Mouse (Mus musculus): ENCODE measurements around the gene Pmepa1. TPM values are rescaled to one million over a fixed set of nuclear protein-coding genes. Genes with fewer than 3 reads are reported as not detected.

Pmepa1 gene
- total and polyA plus RNA-seq, 2 experiments from 2014 or later = 3.1 to 6.9 TPM

GRCm38 (mm10) chr2:173290981-173291380 is 14.6 kb upstream of the Pmepa1 start:
- Histone ChIP-seq H3K9me3 (ENCODE audit: low read length) (no peaks in the 10 kb centered on the region), H3K4me3 (ENCODE audit: low read depth, low read length) (no peak overlapping the region), H3K9ac (no peak overlapping the region), H3K36me3 (ENCODE audit: insufficient read depth) (no peaks in the 10 kb centered on the region), H3K4me1 (ENCODE audit: insufficient read depth) (no peaks in the 10 kb centered on the region), H3K4me2 (ENCODE audit: low read depth) (no peak overlapping the region), H3K27me3 (ENCODE audit: insufficient read depth, low read length) (no peaks in the 10 kb centered on the region), H3K27ac (ENCODE audit: low read depth, low read length) (no peak overlapping the region)
- no peak for ATAC-seq
- 95% methylated on average over 11 of the region's 11 CpGs for WGBS
- DNase-seq = no peak
- TF ChIP-seq CTCF (IDR thresholded peaks at IDR 0.05; ENCODE audit: low read depth) = no peak

GRCm38 (mm10) chr2:173289928-173290327 is 13.6 kb upstream of the Pmepa1 start:
- H3K36me3 ChIP-seq (ENCODE audit: insufficient read depth) = no peaks in the 10 kb centered on the region
- no peaks in the 10 kb centered on the region for H3K27me3 ChIP-seq (ENCODE audit: insufficient read depth, low read length)
- H3K4me1 ChIP-seq (ENCODE audit: insufficient read depth) = no peaks in the 10 kb centered on the region
- no peak overlapping the region for H3K4me2 ChIP-seq (ENCODE audit: low read depth)
- H3K9ac ChIP-seq = no peak overlapping the region
- 86% methylated on average over 3 of the region's 3 CpGs for WGBS
- H3K27ac ChIP-seq (ENCODE audit: low read depth, low read length) = no peak overlapping the region
- no peak for DNase-seq
- no peak for TF ChIP-seq CTCF (IDR thresholded peaks at IDR 0.05; ENCODE audit: low read depth)
- no peak overlapping the region for H3K4me3 ChIP-seq (ENCODE audit: low read depth, low read length)
- H3K9me3 ChIP-seq (ENCODE audit: low read length) = no peaks in the 10 kb centered on the region
- ATAC-seq = no peak

GRCm38 (mm10) chr2:173285816-173286538 is 9.6 kb upstream of the Pmepa1 start:
- no peaks in the 10 kb centered on the region for H3K4me1 ChIP-seq (ENCODE audit: insufficient read depth)
- H3K9ac ChIP-seq = no peak overlapping the region
- H3K36me3 ChIP-seq (ENCODE audit: insufficient read depth) = no peaks in the 10 kb centered on the region
- no peak overlapping the region for H3K4me2 ChIP-seq (ENCODE audit: low read depth)
- H3K27ac ChIP-seq (ENCODE audit: low read depth, low read length) = no peak overlapping the region
- no peak for DNase-seq
- H3K9me3 ChIP-seq (ENCODE audit: low read length) = no peaks in the 10 kb centered on the region
- 88% methylated on average over 12 of the region's 12 CpGs for WGBS
- no peak for TF ChIP-seq CTCF (IDR thresholded peaks at IDR 0.05; ENCODE audit: low read depth)
- H3K4me3 ChIP-seq (ENCODE audit: low read depth, low read length) = no peak overlapping the region
- ATAC-seq = no peak
- no peaks in the 10 kb centered on the region for H3K27me3 ChIP-seq (ENCODE audit: insufficient read depth, low read length)

GRCm38 (mm10) chr2:173284771-173285170 is 8.4 kb upstream of the Pmepa1 start:
- Histone ChIP-seq H3K4me2 (ENCODE audit: low read depth) (no peak overlapping the region), H3K36me3 (ENCODE audit: insufficient read depth) (no peaks in the 10 kb centered on the region), H3K9me3 (ENCODE audit: low read length) (no peaks in the 10 kb centered on the region), H3K4me3 (ENCODE audit: low read depth, low read length) (no peak overlapping the region), H3K9ac (no peak overlapping the region), H3K27ac (ENCODE audit: low read depth, low read length) (no peak overlapping the region), H3K27me3 (ENCODE audit: insufficient read depth, low read length) (no peaks in the 10 kb centered on the region), H3K4me1 (ENCODE audit: insufficient read depth) (no peaks in the 10 kb centered on the region)
- no peak for TF ChIP-seq CTCF (IDR thresholded peaks at IDR 0.05; ENCODE audit: low read depth)
- WGBS = 81% methylated on average over 6 of the region's 6 CpGs
- ATAC-seq = no peak
- DNase-seq = no peak

- Histone ChIP-seq H3K27me3 (ENCODE audit: insufficient read depth, low read length) (no peaks in the 10 kb centered on the region), H3K4me3 (ENCODE audit: low read depth, low read length) (no peak overlapping the region), H3K4me1 (ENCODE audit: insufficient read depth) (no peaks in the 10 kb centered on the region), H3K36me3 (ENCODE audit: insufficient read depth) (no peaks in the 10 kb centered on the region), H3K9ac (no peak overlapping the region), H3K27ac (ENCODE audit: low read depth, low read length) (no peak overlapping the region), H3K9me3 (ENCODE audit: low read length) (no peaks in the 10 kb centered on the region), H3K4me2 (ENCODE audit: low read depth) (no peak overlapping the region)
- 88% methylated on average over 8 of the region's 8 CpGs for WGBS
- ATAC-seq (no peak), DNase-seq (no peak)
- no peak for TF ChIP-seq CTCF (IDR thresholded peaks at IDR 0.05; ENCODE audit: low read depth)
Measured at GRCm38 (mm10) chr2:173282191-173282590, 5.9 kb upstream of the Pmepa1 start.

- no peak overlapping the region for H3K4me3 ChIP-seq (ENCODE audit: low read depth, low read length)
- H3K36me3 ChIP-seq (ENCODE audit: insufficient read depth) = no peaks in the 10 kb centered on the region
- no peaks in the 10 kb centered on the region for H3K9me3 ChIP-seq (ENCODE audit: low read length)
- H3K9ac ChIP-seq = no peak overlapping the region
- no peaks in the 10 kb centered on the region for H3K4me1 ChIP-seq (ENCODE audit: insufficient read depth)
- no peak for ATAC-seq
- WGBS = 51% methylated on average over 9 of the region's 9 CpGs
- DNase-seq = no peak
- no peak overlapping the region for H3K4me2 ChIP-seq (ENCODE audit: low read depth)
- no peak overlapping the region for H3K27ac ChIP-seq (ENCODE audit: low read depth, low read length)
- no peaks in the 10 kb centered on the region for H3K27me3 ChIP-seq (ENCODE audit: insufficient read depth, low read length)
- TF ChIP-seq CTCF (IDR thresholded peaks at IDR 0.05; ENCODE audit: low read depth) = no peak
Measured at GRCm38 (mm10) chr2:173281021-173281937, 4.9 kb upstream of the Pmepa1 start.

Data from forebrain, postnatal 0 days (tissue).